Mouse (Mus musculus) stomach, embryonic 14.5 days (tissue): ENCODE measurements around the gene Dnajb2. TPM values are rescaled to one million over a fixed set of nuclear protein-coding genes. Genes with fewer than 3 reads are reported as not detected.
A peak's percentile ranks its signal among the peaks of the same experiment; 100 is the strongest.

Experiments
- ATAC-seq: fragments of 200-750 bp; cut with Nextera tagmentation; 2 replicates; pipeline ENCODE4 v1.8.0; 2017; ENCODE audit warnings: low read depth, moderate TSS enrichment; ENCODE audit not compliant: insufficient number of reproducible peaks, insufficient read depth, low FRiP score
- H3K27ac ChIP-seq: fragments of 300-500 bp; sonication (generic); 2 replicates; pipeline ENCODE4 v1.5.1; 2014; ENCODE audit warnings: mild to moderate bottlenecking, low read length, moderate library complexity, mixed read lengths
- H3K27me3 ChIP-seq: fragments of 300-500 bp; sonication (generic); 2 replicates; pipeline ENCODE4 v1.6.1; 2014; ENCODE audit warnings: low read length, control low read depth, mixed read lengths; ENCODE audit not compliant: control insufficient read depth, insufficient read depth
- H3K36me3 ChIP-seq: fragments of 300-500 bp; sonication (generic); 2 replicates; pipeline ENCODE4 v1.6.1; 2014; ENCODE audit warnings: mild to moderate bottlenecking, control low read depth, low read length, moderate library complexity, mixed read lengths; ENCODE audit not compliant: control insufficient read depth, insufficient read depth
- H3K4me1 ChIP-seq: fragments of 300-500 bp; sonication (generic); 2 replicates; pipeline ENCODE4 v1.6.1; 2014; ENCODE audit warnings: low read length, control low read depth, mixed read lengths; ENCODE audit not compliant: control insufficient read depth, insufficient read depth
- H3K4me2 ChIP-seq: fragments of 300-500 bp; sonication (generic); replicated peaks from 2 replicates; pipeline ENCODE4 v1.6.1; 2014; ENCODE audit warnings: low read depth, low read length, control low read depth
- H3K4me3 ChIP-seq: fragments of 300-500 bp; sonication (generic); 2 replicates; pipeline ENCODE4 v1.5.1; 2014; ENCODE audit warnings: low read depth, low read length, control low read depth
- H3K9ac ChIP-seq: fragments of 300-500 bp; sonication (generic); replicated peaks from 2 replicates; pipeline ENCODE4 v1.6.1; 2014; ENCODE audit warnings: low read depth, mild to moderate bottlenecking, control low read depth, low read length, moderate library complexity, mixed read lengths
- H3K9me3 ChIP-seq: fragments of 300-500 bp; sonication (generic); 2 replicates; pipeline ENCODE4 v1.6.1; 2016; ENCODE audit warnings: low read depth, low read length, control low read depth; ENCODE audit not compliant: control insufficient read depth
- WGBS: fragments of 180-500 bp; shearing (Covaris S2); extraction: QIAGEN DNeasy Blood & Tissue Kit; methylation state at CpG from one replicate; pipeline ENCODE4 v1.1.7; 2014; 5-methylcytosine and 5-hydroxymethylcytosine counted together
- polyA plus RNA-seq: library from polyadenylated mRNA; unstranded; fragments of >200 nt; fragmentation: Nextera tagmentation; extraction: Ambion mirVana; gene quantifications from 2 replicates; pipeline ENCODE4 v1.2.1, GENCODE M21; 2014

The Dnajb2 gene
- polyA plus RNA-seq, 1 experiment from 2014 or later: 14.3 TPM

GRCm38 (mm10) chr1:75251112-75251970, 15.1 kb downstream of the Dnajb2 start:
- H3K4me2 ChIP-seq: peak overlapping the region; percentile 36
- H3K27me3 ChIP-seq: no peaks in the 10 kb centered on the region
- 4% methylated on average over 21 of the region's 22 CpGs for WGBS
- no peak overlapping the region for H3K9ac ChIP-seq
- H3K4me1 ChIP-seq: peaks cover 10% of the 10 kb centered on the region
- no peak overlapping the region for H3K27ac ChIP-seq
- ATAC-seq: peak; percentile 51
- peak overlapping the region; percentile 9; the same call in 1 of the 2 replicates for H3K4me3 ChIP-seq
- H3K9me3 ChIP-seq: no peaks in the 10 kb centered on the region
- no peaks in the 10 kb centered on the region for H3K36me3 ChIP-seq

DNA sequence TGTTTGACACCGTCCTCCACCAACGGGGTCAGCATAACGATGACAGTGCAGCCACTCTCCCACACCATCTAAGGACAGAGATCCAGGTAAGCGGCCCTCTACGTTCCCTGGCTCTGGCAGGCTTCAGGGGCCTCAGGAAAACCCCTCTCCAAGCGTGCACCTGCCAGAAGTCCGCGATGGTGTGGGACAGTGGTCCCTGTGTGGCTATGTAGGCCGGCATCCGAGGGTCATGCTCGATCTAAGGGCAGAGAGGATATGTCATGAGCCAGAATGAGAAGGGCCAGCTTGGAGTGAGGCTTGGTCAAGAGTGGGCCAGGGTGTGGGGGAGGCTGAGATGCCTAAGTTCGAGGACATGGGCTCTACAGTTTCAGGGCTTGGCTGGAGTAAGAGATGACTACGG, 16.1 kb downstream of the Dnajb2 start:
- ATAC-seq: no peak
- H3K9me3 ChIP-seq: no peaks in the 10 kb centered on the region
- H3K4me2 ChIP-seq: no peak overlapping the region
- H3K9ac ChIP-seq: no peak overlapping the region
- 63% methylated on average over 13 of the region's 13 CpGs for WGBS
- no peaks in the 10 kb centered on the region for H3K36me3 ChIP-seq
- no peak overlapping the region for H3K4me3 ChIP-seq
- peaks cover 10% of the 10 kb centered on the region for H3K4me1 ChIP-seq
- no peaks in the 10 kb centered on the region for H3K27me3 ChIP-seq
- no peak overlapping the region for H3K27ac ChIP-seq

GRCm38 (mm10) chr1:75253029-75253428, 16.8 kb downstream of the Dnajb2 start:
- ATAC-seq: no peak
- 74% methylated on average over 16 of the region's 16 CpGs for WGBS
- Histone ChIP-seq H3K9me3 (no peaks in the 10 kb centered on the region), H3K4me1 (peaks cover 6% of the 10 kb centered on the region), H3K4me3 (no peak overlapping the region), H3K4me2 (no peak overlapping the region), H3K9ac (no peak overlapping the region), H3K27me3 (no peaks in the 10 kb centered on the region), H3K27ac (no peak overlapping the region), H3K36me3 (no peaks in the 10 kb centered on the region)

- Histone ChIP-seq H3K36me3 (no peaks in the 10 kb centered on the region), H3K9me3 (no peaks in the 10 kb centered on the region), H3K9ac (no peak overlapping the region), H3K4me3 (no peak overlapping the region), H3K27ac (no peak overlapping the region), H3K27me3 (no peaks in the 10 kb centered on the region), H3K4me1 (no peaks in the 10 kb centered on the region), H3K4me2 (no peak overlapping the region)
- no peak for ATAC-seq
- WGBS: 61% methylated on average over 16 of the region's 16 CpGs
These were observed 17.8 kb downstream of the Dnajb2 start for GRCm38 (mm10) chr1:75253849-75254624.

GRCm38 (mm10) chr1:75254625-75255013, 18.4 kb downstream of the Dnajb2 start:
- no peaks in the 10 kb centered on the region for H3K4me1 ChIP-seq
- H3K4me3 ChIP-seq: no peak overlapping the region
- no peak for ATAC-seq
- H3K9me3 ChIP-seq: no peaks in the 10 kb centered on the region
- WGBS: 71% methylated on average over 8 of the region's 8 CpGs
- no peaks in the 10 kb centered on the region for H3K36me3 ChIP-seq
- H3K4me2 ChIP-seq: no peak overlapping the region
- H3K27me3 ChIP-seq: no peaks in the 10 kb centered on the region
- H3K27ac ChIP-seq: no peak overlapping the region
- H3K9ac ChIP-seq: no peak overlapping the region

DNA sequence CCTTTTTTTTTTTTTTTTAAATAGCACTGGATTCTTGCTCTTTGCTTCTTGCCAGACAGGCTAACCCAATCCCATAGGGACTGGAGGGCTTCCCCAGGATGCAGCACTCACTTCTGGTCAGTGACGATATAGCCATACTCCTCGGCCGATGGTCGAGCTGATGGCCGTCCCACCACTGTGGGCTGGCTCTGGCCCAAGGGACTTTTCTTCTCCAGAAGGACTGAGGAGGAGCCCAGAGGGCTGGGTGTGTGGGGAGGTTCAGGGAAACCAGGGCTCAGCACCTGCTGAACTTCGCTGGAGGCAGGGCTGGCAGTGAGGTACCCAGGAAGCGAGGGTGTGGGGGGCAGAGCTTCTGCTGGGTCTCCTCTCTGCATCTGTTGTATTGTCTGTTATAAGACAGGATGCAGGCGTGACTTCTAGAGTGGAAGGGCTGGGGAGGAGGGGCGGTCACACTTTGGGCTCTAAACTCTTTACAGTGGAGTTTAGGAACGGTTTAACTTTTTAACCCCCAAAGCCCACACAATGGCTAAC, 19.4 kb downstream of the Dnajb2 start:
- no peak for ATAC-seq
- H3K4me1 ChIP-seq: no peaks in the 10 kb centered on the region
- 60% methylated on average over 10 of the region's 10 CpGs for WGBS
- H3K4me3 ChIP-seq: no peak overlapping the region
- no peaks in the 10 kb centered on the region for H3K36me3 ChIP-seq
- H3K9me3 ChIP-seq: no peaks in the 10 kb centered on the region
- no peak overlapping the region for H3K4me2 ChIP-seq
- no peaks in the 10 kb centered on the region for H3K27me3 ChIP-seq
- no peak overlapping the region for H3K27ac ChIP-seq
- H3K9ac ChIP-seq: no peak overlapping the region

DNA sequence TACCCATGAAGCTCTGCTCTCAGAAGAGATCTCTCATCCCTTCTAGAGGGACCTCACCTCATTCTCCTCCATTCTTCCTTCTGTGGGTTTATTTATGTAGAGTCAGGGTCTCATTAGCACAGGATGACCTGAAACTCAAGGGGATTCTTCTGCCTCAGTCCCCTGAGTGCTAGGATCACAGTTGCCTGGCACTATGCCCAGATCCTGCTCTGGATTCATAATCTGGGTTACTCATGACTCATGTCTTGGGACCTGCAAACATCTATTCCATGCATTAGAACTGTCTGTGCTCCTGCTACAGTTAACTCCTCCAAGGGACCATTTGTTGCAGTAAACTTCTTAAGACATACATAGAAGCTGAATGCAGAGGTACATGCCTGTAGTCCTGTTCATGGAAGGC, 25.1 kb downstream of the Dnajb2 start:
- no peak overlapping the region for H3K9ac ChIP-seq
- H3K4me2 ChIP-seq: no peak overlapping the region
- H3K36me3 ChIP-seq: no peaks in the 10 kb centered on the region
- peaks cover 22% of the 10 kb centered on the region for H3K27me3 ChIP-seq
- H3K9me3 ChIP-seq: no peaks in the 10 kb centered on the region
- no peak for ATAC-seq
- no peaks in the 10 kb centered on the region for H3K4me1 ChIP-seq
- no peak overlapping the region for H3K27ac ChIP-seq
- no peak overlapping the region for H3K4me3 ChIP-seq

- H3K4me2 ChIP-seq: peak overlapping the region; percentile 18; the same call in 1 of the 2 replicates
- no peaks in the 10 kb centered on the region for H3K36me3 ChIP-seq
- WGBS: 2% methylated on average over 40 of the region's 40 CpGs
- ATAC-seq: no peak
- H3K27me3 ChIP-seq: peaks cover 22% of the 10 kb centered on the region
- H3K4me3 ChIP-seq: peak overlapping the region; percentile 3; the same call in 1 of the 2 replicates
- no peaks in the 10 kb centered on the region for H3K4me1 ChIP-seq
- H3K9me3 ChIP-seq: no peaks in the 10 kb centered on the region
- H3K9ac ChIP-seq: no peak overlapping the region
- H3K27ac ChIP-seq: no peak overlapping the region
These were observed 27.1 kb downstream of the Dnajb2 start for GRCm38 (mm10) chr1:75262969-75263951.
